In the genomic region with DNA sequence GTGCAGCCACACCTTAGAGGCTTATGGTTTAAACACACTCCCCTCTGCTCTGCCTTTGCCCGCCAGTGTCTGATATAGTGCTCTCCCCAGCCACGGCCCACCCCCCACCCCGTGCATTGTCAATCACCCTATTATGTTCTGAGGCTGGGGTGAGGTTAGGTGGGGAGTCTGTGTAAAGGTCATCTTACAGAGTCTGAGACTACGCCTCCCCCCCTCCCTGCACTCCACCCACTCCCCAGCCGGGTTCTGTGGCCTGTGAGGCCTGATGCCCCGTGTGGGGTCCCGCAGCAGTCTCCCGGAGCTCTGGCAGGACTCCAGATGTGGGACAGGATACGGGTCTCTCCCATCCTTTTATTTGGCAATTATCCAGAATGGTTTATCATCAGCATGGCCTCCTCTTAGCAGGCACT, we compare ENCODE assay signal across 13 mouse cellular contexts.
DNase-seq lines count a peak whose midpoint lies in the region; ATAC-seq lines count a peak whose summit lies in the region.
"Had no signal": no experiment of that assay in that cellular context is flagged by ENCODE, and none has a peak within 500 bp of the region (broad histone marks: within the 10 kb centered on the region; RNA-seq: fewer than 3 reads in every experiment).

No protein-coding gene starts in this region.

- no peak overlapping the region for H3K4me2 ChIP-seq in forebrain, embryonic 12.5 days
- no peak overlapping the region for H3K4me2 ChIP-seq in forebrain, embryonic 13.5 days
- no peak overlapping the region for H3K4me2 ChIP-seq in limb, embryonic 13.5 days (replicated peaks)
- H3K4me2 ChIP-seq in embryonic facial prominence, embryonic 12.5 days (replicated peaks) = no peak overlapping the region
- H3K4me2 ChIP-seq in hindbrain, embryonic 16.5 days (ENCODE audit: low read length) = no peak overlapping the region

- peaks cover 12% of the 10 kb centered on the region for H3K4me1 ChIP-seq in forebrain, embryonic 12.5 days
- peaks cover 4% of the 10 kb centered on the region for H3K4me1 ChIP-seq in forebrain, embryonic 13.5 days
- 0 out of 2 replicates have a peak, but pooled peaks cover 5% of the 10 kb centered on the region for H3K4me1 ChIP-seq in limb, embryonic 13.5 days
- peaks cover 9% of the 10 kb centered on the region for H3K4me1 ChIP-seq in limb, embryonic 10.5 days
- peaks cover 4% of the 10 kb centered on the region; the same call in 1 of the 2 replicates for H3K4me1 ChIP-seq in embryonic facial prominence, embryonic 12.5 days
- H3K4me1 ChIP-seq in hindbrain, embryonic 16.5 days (ENCODE audit: control insufficient read depth, insufficient read depth, low read depth, low read length) = no peaks in the 10 kb centered on the region

- H3K36me3 ChIP-seq in forebrain, embryonic 12.5 days (replicated peaks) = no peaks in the 10 kb centered on the region
- no peaks in the 10 kb centered on the region for H3K36me3 ChIP-seq in forebrain, embryonic 13.5 days (ENCODE audit: poor library complexity, severe bottlenecking)
- no peaks in the 10 kb centered on the region for H3K36me3 ChIP-seq in limb, embryonic 13.5 days
- no peaks in the 10 kb centered on the region for H3K36me3 ChIP-seq in limb, embryonic 10.5 days
- H3K36me3 ChIP-seq in embryonic facial prominence, embryonic 12.5 days = no peaks in the 10 kb centered on the region
- no peaks in the 10 kb centered on the region for H3K36me3 ChIP-seq in hindbrain, embryonic 16.5 days (ENCODE audit: control insufficient read depth, insufficient read depth, low read length)

- no peak overlapping the region for H3K27ac ChIP-seq in forebrain, embryonic 12.5 days
- H3K27ac ChIP-seq in forebrain, embryonic 13.5 days = no peak overlapping the region
- H3K27ac ChIP-seq in limb, embryonic 13.5 days = no peak overlapping the region
- H3K27ac ChIP-seq in limb, embryonic 10.5 days = no peak overlapping the region
- H3K27ac ChIP-seq in embryonic facial prominence, embryonic 12.5 days = no peak overlapping the region
- H3K27ac ChIP-seq in hindbrain, embryonic 16.5 days (ENCODE audit: low read depth, low read length) = no peak overlapping the region

- 41% methylated on average over 9 of the region's 9 CpGs for WGBS in forebrain, embryonic 12.5 days
- WGBS in forebrain, embryonic 13.5 days = 28% methylated on average over 9 of the region's 9 CpGs
- 30% methylated on average over 9 of the region's 9 CpGs for WGBS in limb, embryonic 13.5 days
- WGBS in limb, embryonic 10.5 days = 54% methylated on average over 9 of the region's 9 CpGs
- WGBS in embryonic facial prominence, embryonic 12.5 days = 20% methylated on average over 9 of the region's 9 CpGs
- 15% methylated on average over 9 of the region's 9 CpGs for WGBS in hindbrain, embryonic 16.5 days

- no peak overlapping the region for H3K9ac ChIP-seq in forebrain, embryonic 12.5 days
- H3K9ac ChIP-seq in forebrain, embryonic 13.5 days = no peak overlapping the region
- no peak overlapping the region for H3K9ac ChIP-seq in limb, embryonic 13.5 days
- H3K9ac ChIP-seq in embryonic facial prominence, embryonic 12.5 days = no peak overlapping the region
- no peak overlapping the region for H3K9ac ChIP-seq in hindbrain, embryonic 16.5 days (ENCODE audit: low read depth, low read length)

- no peaks in the 10 kb centered on the region for H3K27me3 ChIP-seq in forebrain, embryonic 12.5 days
- H3K27me3 ChIP-seq in forebrain, embryonic 13.5 days = no peaks in the 10 kb centered on the region
- 0 out of 2 replicates have a peak, but pooled peaks cover 2% of the 10 kb centered on the region for H3K27me3 ChIP-seq in limb, embryonic 13.5 days
- no peaks in the 10 kb centered on the region for H3K27me3 ChIP-seq in limb, embryonic 10.5 days (ENCODE audit: low read depth, poor library complexity, severe bottlenecking)
- H3K27me3 ChIP-seq in embryonic facial prominence, embryonic 12.5 days = no peaks in the 10 kb centered on the region
- H3K27me3 ChIP-seq in hindbrain, embryonic 16.5 days (replicated peaks; ENCODE audit: control insufficient read depth, insufficient read depth, low read length) = no peaks in the 10 kb centered on the region

- no peak for DNase-seq in limb, embryonic 10.5 days (ENCODE audit: low spot score)
- no peak for DNase-seq in adrenal gland, adult 18-20 months (ENCODE audit: low spot score in 2 of 2)
- DNase-seq in cerebellum, adult 9-10 months = no peak
- DNase-seq: cerebellum, adult 11 months; heart, adult 18-20 months; left cerebral cortex, postnatal 4 days; thymus, postnatal 14 days had no signal

- no peaks in the 10 kb centered on the region for H3K9me3 ChIP-seq in forebrain, embryonic 12.5 days
- H3K9me3 ChIP-seq in forebrain, embryonic 13.5 days (replicated peaks) = no peaks in the 10 kb centered on the region
- no peaks in the 10 kb centered on the region for H3K9me3 ChIP-seq in limb, embryonic 13.5 days
- no peaks in the 10 kb centered on the region for H3K9me3 ChIP-seq in limb, embryonic 10.5 days (replicated peaks)
- no peaks in the 10 kb centered on the region for H3K9me3 ChIP-seq in embryonic facial prominence, embryonic 12.5 days
- H3K9me3 ChIP-seq in hindbrain, embryonic 16.5 days (ENCODE audit: control insufficient read depth, low read length) = no peaks in the 10 kb centered on the region

- H3K4me3 ChIP-seq in forebrain, embryonic 12.5 days (replicated peaks) = no peak overlapping the region
- H3K4me3 ChIP-seq in forebrain, embryonic 13.5 days = no peak overlapping the region
- H3K4me3 ChIP-seq in limb, embryonic 13.5 days = no peak overlapping the region
- H3K4me3 ChIP-seq in limb, embryonic 10.5 days = no peak overlapping the region
- no peak overlapping the region for H3K4me3 ChIP-seq in embryonic facial prominence, embryonic 12.5 days
- H3K4me3 ChIP-seq in hindbrain, embryonic 16.5 days (ENCODE audit: low read length) = no peak overlapping the region

- ATAC-seq in forebrain, embryonic 12.5 days (ENCODE audit: low FRiP score) = peak; percentile 30; the same call in 1 of the 2 replicates
- no peak; the same call in 1 of the 2 replicates for ATAC-seq in forebrain, embryonic 13.5 days
- ATAC-seq in limb, embryonic 13.5 days (ENCODE audit: low FRiP score, low read depth) = peak; percentile 48
- ATAC-seq in embryonic facial prominence, embryonic 12.5 days (ENCODE audit: insufficient number of reproducible peaks, insufficient read depth, low FRiP score, low TSS enrichment) = peak; percentile 41; the same call in 1 of the 2 replicates
- peak; percentile 30 for ATAC-seq in hindbrain, embryonic 16.5 days
- ATAC-seq: lung, postnatal 0 days had no signal
